Mouse (Mus musculus) MEL (cell line): ENCODE data around the gene Plekhg1. TPM values are rescaled to one million over a fixed set of nuclear protein-coding genes. Genes with fewer than 3 reads are reported as not detected.

Experiments
- DNase-seq: peaks from one replicate; pipeline ENCODE4 v3.0.0; 2011; ENCODE audit warnings: low read depth, low spot score
- H3K27ac ChIP-seq: 2 replicates; pipeline ENCODE4 v1.5.1; 2012; ENCODE audit warnings: low read depth, mild to moderate bottlenecking, control low read depth, low read length, moderate library complexity; ENCODE audit not compliant: control insufficient read depth
- H3K27me3 ChIP-seq, 2 experiments: fragments of 150-350 bp in 1 of 2; sonication (generic) in 1 of 2; 2 replicates each; pipeline ENCODE4 v1.6.1; 2012; ENCODE audit warnings: low read length in 2 of 2, mild to moderate bottlenecking in 2 of 2, improper control_type of control experiment in 1 of 2, moderate library complexity in 1 of 2; ENCODE audit not compliant: insufficient read depth in 2 of 2, control insufficient read depth in 1 of 2
- H3K36me3 ChIP-seq, 2 experiments: 2 replicates each; pipeline ENCODE4 v1.6.1; 2012 to 2014; ENCODE audit warnings: low read length in 2 of 2, improper control_type of control experiment in 1 of 2, inconsistent platforms in 1 of 2, mild to moderate bottlenecking in 1 of 2; ENCODE audit not compliant: insufficient read depth in 2 of 2, control insufficient read depth in 1 of 2
- H3K4me1 ChIP-seq, 2 experiments: fragments of 150-350 bp in 1 of 2; sonication (generic) in 1 of 2; 2 replicates each; pipeline ENCODE4 v1.6.1; 2012; ENCODE audit warnings: low read length in 2 of 2, improper control_type of control experiment in 1 of 2, mild to moderate bottlenecking in 1 of 2; ENCODE audit not compliant: insufficient read depth in 2 of 2, control insufficient read depth in 1 of 2
- H3K4me3 ChIP-seq, 2 experiments: fragments of 150-350 bp in 1 of 2; sonication (generic) in 1 of 2; 2 replicates each; pipeline ENCODE4 v1.5.1; 2012; ENCODE audit warnings: low read depth in 2 of 2, low read length in 2 of 2, mild to moderate bottlenecking in 2 of 2, moderate library complexity in 2 of 2, control low read depth in 1 of 2, improper control_type of control experiment in 1 of 2; ENCODE audit not compliant: control insufficient read depth in 1 of 2, insufficient read depth in 1 of 2
- H3K79me2 ChIP-seq: 2 replicates; pipeline ENCODE4 v1.6.1; 2012; ENCODE audit warnings: mild to moderate bottlenecking, low read length, moderate library complexity; ENCODE audit not compliant: control insufficient read depth, poor library complexity, insufficient read depth
- H3K9ac ChIP-seq: 2 replicates; pipeline ENCODE4 v1.6.1; 2012; ENCODE audit warnings: low read depth, mild to moderate bottlenecking, control low read depth, low read length, moderate library complexity; ENCODE audit not compliant: control insufficient read depth, poor library complexity, severe bottlenecking
- H3K9me3 ChIP-seq: fragments of 150-350 bp; sonication (generic); replicated peaks from 2 replicates; pipeline ENCODE4 v1.6.1; 2012; ENCODE audit warnings: mild to moderate bottlenecking, low read length, improper control_type of control experiment, moderate library complexity; ENCODE audit not compliant: insufficient read depth
- BHLHE40 ChIP-seq: IDR thresholded peaks from 2 replicates; pipeline ENCODE4 v1.6.1; 2012; ENCODE audit warnings: low read depth, mild to moderate bottlenecking, inconsistent platforms, low read length, improper control_type of control experiment, borderline replicate concordance
- CHD1 ChIP-seq: IDR thresholded peaks from 2 replicates; pipeline ENCODE4 v1.6.1; 2012; ENCODE audit warnings: low read depth, mild to moderate bottlenecking, inconsistent platforms, low read length, improper control_type of control experiment
- CHD2 ChIP-seq: IDR thresholded peaks from 2 replicates; pipeline ENCODE4 v1.6.1; 2011; ENCODE audit warnings: low read length, improper control_type of control experiment
- CTCF ChIP-seq, 3 experiments: IDR thresholded peaks in 2 of 3; conservative IDR thresholded peaks in 1 of 3; 2 replicates each; pipeline ENCODE4 v1.5.1; 2011 to 2012; ENCODE audit warnings: low read length in 3 of 3, low read depth in 2 of 3, mild to moderate bottlenecking in 2 of 3, improper control_type of control experiment in 1 of 3, inconsistent platforms in 1 of 3, mixed read lengths in 1 of 3, moderate library complexity in 1 of 3; ENCODE audit not compliant: control insufficient read depth in 1 of 3, insufficient read depth in 1 of 3, poor library complexity in 1 of 3, severe bottlenecking in 1 of 3
- ELF1 ChIP-seq: IDR thresholded peaks from 2 replicates; pipeline ENCODE4 v1.6.1; 2014; ENCODE audit warnings: low read depth, mild to moderate bottlenecking, inconsistent platforms, low read length, improper control_type of control experiment, moderate library complexity
- EP300 ChIP-seq, 2 experiments: IDR thresholded peaks; 2 replicates each; pipeline ENCODE4 v1.6.1; 2011; ENCODE audit warnings: improper control_type of control experiment in 2 of 2, low read length in 2 of 2, low read depth in 1 of 2, mild to moderate bottlenecking in 1 of 2
- ETS1 ChIP-seq: IDR thresholded peaks from 2 replicates; pipeline ENCODE4 v1.6.1; 2012; ENCODE audit warnings: low read depth, mild to moderate bottlenecking, inconsistent platforms, low read length, improper control_type of control experiment, moderate library complexity
- GATA1 ChIP-seq: IDR thresholded peaks from 2 replicates; pipeline ENCODE4 v1.6.1; 2011; ENCODE audit warnings: low read depth, low read length, improper control_type of control experiment
- HCFC1 ChIP-seq: IDR thresholded peaks from 2 replicates; pipeline ENCODE4 v1.6.1; 2012; ENCODE audit warnings: low read depth, mild to moderate bottlenecking, inconsistent platforms, low read length, improper control_type of control experiment, moderate library complexity
- JUND ChIP-seq: IDR thresholded peaks from 2 replicates; pipeline ENCODE4 v1.6.1; 2011; ENCODE audit warnings: low read depth, mild to moderate bottlenecking, improper control_type of control experiment, low read length
- MAFK ChIP-seq: IDR thresholded peaks from 2 replicates; pipeline ENCODE4 v1.6.1; 2011; ENCODE audit warnings: low read depth, mild to moderate bottlenecking, low read length, improper control_type of control experiment, borderline replicate concordance
- MAZ ChIP-seq: IDR thresholded peaks from 2 replicates; pipeline ENCODE4 v1.6.1; 2012; ENCODE audit warnings: low read depth, mild to moderate bottlenecking, inconsistent platforms, low read length, improper control_type of control experiment
- MYB ChIP-seq: IDR thresholded peaks from 2 replicates; pipeline ENCODE4 v1.6.1; 2011; ENCODE audit warnings: mild to moderate bottlenecking, low read depth, low read length, improper control_type of control experiment
- NELFE ChIP-seq: IDR thresholded peaks from 2 replicates; pipeline ENCODE4 v1.6.1; 2011; ENCODE audit warnings: low read depth, low read length, improper control_type of control experiment
- NRF1 ChIP-seq: IDR thresholded peaks from 2 replicates; pipeline ENCODE4 v1.6.1; 2014; ENCODE audit warnings: low read depth, mild to moderate bottlenecking, inconsistent platforms, low read length, improper control_type of control experiment, moderate library complexity; ENCODE audit not compliant: poor library complexity, insufficient read depth, severe bottlenecking
- RAD21 ChIP-seq: IDR thresholded peaks from 2 replicates; pipeline ENCODE4 v1.6.1; 2011; ENCODE audit warnings: mild to moderate bottlenecking, low read depth, low read length, improper control_type of control experiment
- RCOR1 ChIP-seq: IDR thresholded peaks from 2 replicates; pipeline ENCODE4 v1.6.1; 2012; ENCODE audit warnings: low read depth, mild to moderate bottlenecking, inconsistent platforms, low read length, improper control_type of control experiment
- SMC3 ChIP-seq: IDR thresholded peaks from 2 replicates; pipeline ENCODE4 v1.6.1; 2011; ENCODE audit warnings: low read depth, low read length, improper control_type of control experiment
- TAL1 ChIP-seq: IDR thresholded peaks from 2 replicates; pipeline ENCODE4 v1.6.1; 2012; ENCODE audit warnings: mild to moderate bottlenecking, inconsistent platforms, low read length, moderate library complexity, mixed read lengths
- TBP ChIP-seq: IDR thresholded peaks from 2 replicates; pipeline ENCODE4 v1.8.0; 2011; ENCODE audit warnings: low read depth, low read length, improper control_type of control experiment
- TCF12 ChIP-seq: IDR thresholded peaks from 2 replicates; pipeline ENCODE4 v1.6.1; 2014; ENCODE audit warnings: low read depth, mild to moderate bottlenecking, inconsistent platforms, low read length, improper control_type of control experiment, moderate library complexity
- UBTF ChIP-seq: IDR thresholded peaks from 2 replicates; pipeline ENCODE4 v1.6.1; 2012; ENCODE audit warnings: low read depth, mild to moderate bottlenecking, inconsistent platforms, low read length, improper control_type of control experiment, moderate library complexity, borderline replicate concordance; ENCODE audit not compliant: insufficient read depth
- USF2 ChIP-seq, 2 experiments: IDR thresholded peaks; 2 replicates each; pipeline ENCODE4 v1.6.1; 2011 to 2012; ENCODE audit warnings: improper control_type of control experiment in 2 of 2, low read length in 2 of 2, borderline replicate concordance in 1 of 2, inconsistent platforms in 1 of 2, low read depth in 1 of 2, mild to moderate bottlenecking in 1 of 2; ENCODE audit not compliant: insufficient read depth in 1 of 2
- ZKSCAN1 ChIP-seq: IDR thresholded peaks from 2 replicates; pipeline ENCODE4 v1.6.1; 2012; ENCODE audit warnings: low read depth, mild to moderate bottlenecking, inconsistent platforms, low read length, improper control_type of control experiment, moderate library complexity
- ZMIZ1 ChIP-seq: IDR thresholded peaks from 2 replicates; pipeline ENCODE4 v1.6.1; 2012; ENCODE audit warnings: low read depth, mild to moderate bottlenecking, inconsistent platforms, low read length, improper control_type of control experiment, moderate library complexity
- ZNF384 ChIP-seq: IDR thresholded peaks from 2 replicates; pipeline ENCODE4 v1.6.1; 2012; ENCODE audit warnings: low read depth, mild to moderate bottlenecking, inconsistent platforms, low read length, improper control_type of control experiment
- polyA plus RNA-seq, 2 experiments: library from polyadenylated mRNA; stranded (reverse) in 1 of 2; unstranded in 1 of 2; fragments of >175 nt in 1 of 2; fragments of >200 nt in 1 of 2; gene quantifications; 2 replicates each; pipeline versions ENCODE4 v1.2.1 to v1.2.4; 2012; ENCODE audit warnings: low replicate concordance in 2 of 2, low read depth in 1 of 2; ENCODE audit not compliant: insufficient read length in 2 of 2, insufficient read depth in 1 of 2, missing spikeins in 1 of 2
- total RNA-seq: library from RNA; depleted of rRNA; stranded (reverse); fragments of 300-350 nt; gene quantifications from 2 replicates; pipeline ENCODE4 v1.2.3, GENCODE M21; 2012

Gene Plekhg1
- total and polyA plus RNA-seq, 3 experiments: 0.01 TPM; not detected in 2

- Histone ChIP-seq H3K27ac (no peak overlapping the region), H3K4me3 (no peak overlapping the region), H3K79me2 (no peaks in the 10 kb centered on the region), H3K4me1 (no peaks in the 10 kb centered on the region), H3K9ac (no peak overlapping the region), H3K27me3 (no peaks in the 10 kb centered on the region), H3K9me3 (no peaks in the 10 kb centered on the region), H3K36me3 (no peaks in the 10 kb centered on the region)
- no peak for TF ChIP-seq RAD21
- DNase-seq: no peak
Observed at GRCm38 (mm10) chr10:3839748-3840432, 99.7 kb downstream of the Plekhg1 start.

GRCm38 (mm10) chr10:3844430-3844829 lies 104.3 kb downstream of the Plekhg1 start:
- Histone ChIP-seq H3K9me3 (no peaks in the 10 kb centered on the region), H3K27ac (no peak overlapping the region), H3K27me3 (no peaks in the 10 kb centered on the region), H3K4me1 (no peaks in the 10 kb centered on the region), H3K79me2 (no peaks in the 10 kb centered on the region), H3K4me3 (no peak overlapping the region), H3K9ac (no peak overlapping the region), H3K36me3 (no peaks in the 10 kb centered on the region)
- DNase-seq: no peak
- TF ChIP-seq TBP: no peak
- TF ChIP-seq ZMIZ1: no peak
- TF ChIP-seq CHD1: no peak
- no peak for TF ChIP-seq SMC3
- TF ChIP-seq NRF1: no peak
- no peak for TF ChIP-seq UBTF
- TF ChIP-seq CHD2: no peak
- no peak for TF ChIP-seq MAZ
- no peak for TF ChIP-seq MYB
- TF ChIP-seq USF2 (IDR thresholded peaks at IDR 0.05; ENCODE audit: borderline replicate concordance in 1 of 2, insufficient read depth in 1 of 2, low read depth in 1 of 2, low read length in 2 of 2): no peak
- no peak for TF ChIP-seq BHLHE40
- no peak for TF ChIP-seq ELF1

GRCm38 (mm10) chr10:3847021-3847420 lies 106.9 kb downstream of the Plekhg1 start:
- no peak overlapping the region for H3K4me3 ChIP-seq
- no peaks in the 10 kb centered on the region for H3K27me3 ChIP-seq
- no peak overlapping the region for H3K27ac ChIP-seq
- H3K79me2 ChIP-seq: no peaks in the 10 kb centered on the region
- H3K4me1 ChIP-seq: no peaks in the 10 kb centered on the region
- DNase-seq: no peak
- H3K36me3 ChIP-seq: no peaks in the 10 kb centered on the region
- no peak overlapping the region for H3K9ac ChIP-seq
- H3K9me3 ChIP-seq: no peaks in the 10 kb centered on the region
- TF ChIP-seq ETS1: no peak
- TF ChIP-seq NELFE: no peak
- no peak for TF ChIP-seq MAZ
- TF ChIP-seq ZNF384: no peak
- TF ChIP-seq MAFK: no peak
- TF ChIP-seq GATA1: no peak
- TF ChIP-seq CTCF (IDR thresholded peaks at IDR 0.05 in 2 of 3, conservative IDR thresholded peaks at IDR 0.05 in 1 of 3; ENCODE audit: control insufficient read depth in 1 of 3, insufficient read depth in 1 of 3, low read depth in 2 of 3, low read length in 3 of 3, poor library complexity in 1 of 3, severe bottlenecking in 1 of 3): no peak
- no peak for TF ChIP-seq EP300 (IDR thresholded peaks at IDR 0.05; ENCODE audit: low read depth in 1 of 2, low read length in 2 of 2)
- TF ChIP-seq ZMIZ1: no peak
- TF ChIP-seq RCOR1: no peak
- no peak for TF ChIP-seq BHLHE40
- no peak for TF ChIP-seq TAL1
- TF ChIP-seq TCF12: no peak
- TF ChIP-seq HCFC1: no peak
- TF ChIP-seq ZKSCAN1: no peak
- TF ChIP-seq JUND: no peak
